Mouse (Mus musculus) kidney, adult 9 months (tissue): ENCODE measurements around the gene Shroom3.
A peak's percentile ranks its signal among the peaks of the same experiment; 100 is the strongest.

Source experiments
- DNase-seq: peaks from one replicate; pipeline ENCODE4 v3.0.0; 2022

The Shroom3 gene

DNA sequence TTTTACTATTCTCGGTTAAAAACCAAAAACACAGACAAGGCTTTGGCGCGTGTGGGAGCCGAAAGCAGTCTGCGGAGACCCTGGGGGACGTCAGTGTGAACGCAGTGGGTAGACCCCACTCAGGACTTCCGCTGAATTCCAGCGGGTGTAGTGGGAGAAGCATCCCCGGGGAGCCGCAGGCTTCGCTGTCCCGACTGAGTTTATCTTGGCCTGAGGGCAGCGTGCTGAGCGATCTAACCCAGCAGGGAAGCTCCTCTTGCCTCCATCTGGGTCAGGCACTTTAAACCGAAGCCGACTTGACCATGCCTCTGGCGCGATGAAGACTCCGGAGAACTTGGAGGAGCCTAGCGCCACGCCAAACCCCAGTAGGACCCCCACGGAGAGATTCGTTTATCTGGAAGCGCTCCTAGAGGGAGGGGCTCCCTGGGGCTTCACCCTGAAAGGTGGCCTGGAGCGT, at the start of gene Shroom3:
Shroom3 (plus strand) TSS at position 85 of the 457 bp plus-strand sequence.
- DNase-seq: peak; percentile 77

DNA sequence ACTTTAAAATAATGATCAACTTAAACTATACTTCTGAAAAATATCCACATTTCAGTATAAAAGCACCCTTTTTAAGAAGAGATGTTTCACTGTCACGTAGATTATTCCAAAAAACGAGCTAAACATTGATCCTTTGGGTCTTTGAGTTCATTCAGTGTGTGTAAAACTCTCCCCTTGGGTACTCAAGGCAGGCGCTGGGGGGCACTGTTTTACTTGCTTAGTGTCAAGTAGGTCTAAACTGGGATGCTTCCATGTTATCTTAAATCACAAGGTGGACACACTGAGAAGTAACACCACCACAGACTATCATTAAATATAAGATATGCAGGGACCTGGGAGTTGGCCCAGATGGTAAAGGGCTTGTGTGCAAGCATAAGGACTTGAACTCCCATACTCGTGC, 49.7 kb upstream of the Shroom3 start:
- no peak for DNase-seq

DNA sequence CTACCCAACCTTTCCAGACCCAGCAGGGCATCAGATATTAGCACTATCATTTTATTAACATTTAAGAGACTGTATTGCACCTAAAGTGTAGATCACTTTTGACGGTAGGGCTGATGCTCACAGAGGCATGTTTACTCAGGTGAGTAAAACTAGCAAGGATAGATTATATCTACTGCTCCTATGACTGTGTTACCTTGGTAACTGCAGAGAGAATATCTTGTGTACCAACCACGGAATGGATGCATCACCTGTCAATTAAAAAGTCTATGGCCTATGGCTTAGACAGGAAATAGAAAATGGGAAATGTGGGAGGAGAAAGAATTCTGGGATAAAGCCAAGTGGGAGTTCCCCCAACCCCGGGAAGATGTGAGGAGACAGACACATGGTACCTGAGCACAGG, 48.3 kb upstream of the Shroom3 start:
- DNase-seq: no peak

GRCm38 (mm10) chr5:92635891-92636290, 47.3 kb upstream of the Shroom3 start:
- DNase-seq: no peak

DNA sequence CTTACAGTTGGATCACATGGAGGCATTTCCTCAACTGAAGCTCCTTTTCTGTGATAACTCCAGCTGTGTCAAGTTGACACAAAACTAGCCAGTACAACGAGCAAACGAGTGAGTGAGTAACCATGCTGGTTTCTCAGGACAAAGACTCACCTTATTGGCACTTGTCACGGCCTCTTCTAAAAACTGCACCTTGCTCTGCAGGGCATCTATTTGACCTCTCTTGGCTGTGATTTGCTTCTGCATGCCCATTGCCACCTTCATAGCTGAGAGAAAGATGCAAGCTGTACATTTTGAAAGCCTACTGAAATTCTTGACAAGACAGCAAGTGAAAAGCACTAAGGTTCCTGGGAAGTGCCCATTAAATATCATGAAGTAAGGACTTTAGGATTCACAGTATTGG, 42.4 kb upstream of the Shroom3 start:
- DNase-seq: peak; percentile 57

GRCm38 (mm10) chr5:92656256-92656655, 27.0 kb upstream of the Shroom3 start:
- peak; percentile 85 for DNase-seq

DNA sequence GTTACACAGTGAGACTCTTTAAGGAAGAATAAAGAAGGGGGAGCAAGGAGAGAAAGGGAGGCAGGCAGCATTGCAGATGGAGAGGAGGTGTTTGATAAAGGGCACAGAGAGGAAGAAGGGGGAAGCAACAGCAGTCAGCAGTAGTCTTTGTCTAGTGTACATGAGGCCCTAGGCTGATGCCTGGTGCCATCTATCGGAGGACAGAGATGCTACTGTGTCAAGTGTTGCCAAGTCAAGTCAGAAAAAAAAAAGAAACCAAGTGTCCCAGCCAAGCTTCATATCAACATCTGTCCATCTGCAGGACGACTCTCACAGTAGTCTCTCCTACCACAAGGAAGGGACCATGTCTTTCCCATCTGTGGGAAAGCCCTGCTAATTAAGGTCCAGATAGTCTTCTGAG, 18.9 kb upstream of the Shroom3 start:
- no peak for DNase-seq

DNA sequence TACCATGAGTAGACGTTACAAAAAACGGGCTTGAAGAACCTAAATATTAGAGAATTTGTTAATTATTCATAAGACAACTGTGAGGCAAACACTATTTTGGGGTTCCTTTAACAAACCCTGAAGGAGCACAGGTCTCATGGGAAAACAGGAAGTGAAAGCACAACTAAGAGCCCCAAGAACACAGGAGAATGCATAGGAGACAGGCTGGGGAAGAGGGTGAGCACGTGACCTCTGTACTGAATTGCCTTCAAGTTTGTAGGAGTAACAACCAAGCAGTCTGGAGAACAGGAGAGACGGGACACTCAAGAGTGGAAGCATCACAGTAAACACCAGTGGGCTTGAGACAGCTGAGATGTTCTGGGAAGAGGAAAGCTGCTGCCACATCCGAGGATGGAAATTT, 16.4 kb upstream of the Shroom3 start:
- DNase-seq: no peak

- peak; percentile 87 for DNase-seq
Observed at GRCm38 (mm10) chr5:92674859-92675573, 8.2 kb upstream of the Shroom3 start, which contains the start of gene Ccdc158. Gene Ccdc158, minus strand, starts transcription at chr5:92675271.

GRCm38 (mm10) chr5:92675574-92675920, 7.7 kb upstream of the Shroom3 start:
- no peak for DNase-seq

- DNase-seq: peak; percentile 74
Observed at GRCm38 (mm10) chr5:92679441-92679840, 3.8 kb upstream of the Shroom3 start.

- DNase-seq: no peak
Observed at GRCm38 (mm10) chr5:92681861-92682260, 1.4 kb upstream of the Shroom3 start.

DNA sequence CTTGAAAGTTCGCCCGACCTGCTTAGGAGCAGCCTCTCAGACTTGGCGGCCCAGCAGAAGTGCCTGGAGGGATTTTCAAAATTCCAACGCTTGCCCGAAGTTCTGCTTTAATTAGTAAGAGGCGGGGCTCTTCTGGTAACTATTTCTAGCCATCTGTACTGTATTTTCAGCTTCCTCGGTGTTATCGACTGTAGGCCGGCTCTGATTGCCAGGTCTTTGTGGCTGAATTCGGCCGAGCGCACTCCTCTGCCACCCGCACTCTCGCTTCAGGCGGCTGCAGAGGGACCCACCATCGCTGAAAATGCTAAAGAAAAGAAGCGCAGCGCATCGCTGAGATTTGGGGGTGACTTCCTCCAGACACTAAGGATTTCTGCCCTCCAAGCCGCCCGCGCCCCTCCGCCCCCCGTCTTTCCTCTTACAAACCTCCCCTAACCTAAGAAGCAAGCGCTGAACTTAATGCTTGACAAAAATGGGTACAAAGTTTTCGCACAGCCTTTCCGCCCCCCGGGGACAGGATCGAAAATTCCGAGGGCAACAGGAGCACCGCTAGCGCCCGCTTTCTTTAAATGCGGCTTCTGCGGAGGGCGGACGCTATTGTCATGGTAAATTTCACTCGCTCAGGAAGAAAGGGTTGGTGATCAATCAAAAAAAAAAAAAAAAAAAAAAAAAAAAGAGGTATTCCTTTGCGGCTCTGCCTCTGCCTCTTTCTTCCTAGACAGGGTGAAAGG, 450 bp upstream of the Shroom3 start:
- DNase-seq: peak; percentile 71

- peak; percentile 77 for DNase-seq
Observed at GRCm38 (mm10) chr5:92683871-92684475, 738 bp downstream of the Shroom3 start.

DNA sequence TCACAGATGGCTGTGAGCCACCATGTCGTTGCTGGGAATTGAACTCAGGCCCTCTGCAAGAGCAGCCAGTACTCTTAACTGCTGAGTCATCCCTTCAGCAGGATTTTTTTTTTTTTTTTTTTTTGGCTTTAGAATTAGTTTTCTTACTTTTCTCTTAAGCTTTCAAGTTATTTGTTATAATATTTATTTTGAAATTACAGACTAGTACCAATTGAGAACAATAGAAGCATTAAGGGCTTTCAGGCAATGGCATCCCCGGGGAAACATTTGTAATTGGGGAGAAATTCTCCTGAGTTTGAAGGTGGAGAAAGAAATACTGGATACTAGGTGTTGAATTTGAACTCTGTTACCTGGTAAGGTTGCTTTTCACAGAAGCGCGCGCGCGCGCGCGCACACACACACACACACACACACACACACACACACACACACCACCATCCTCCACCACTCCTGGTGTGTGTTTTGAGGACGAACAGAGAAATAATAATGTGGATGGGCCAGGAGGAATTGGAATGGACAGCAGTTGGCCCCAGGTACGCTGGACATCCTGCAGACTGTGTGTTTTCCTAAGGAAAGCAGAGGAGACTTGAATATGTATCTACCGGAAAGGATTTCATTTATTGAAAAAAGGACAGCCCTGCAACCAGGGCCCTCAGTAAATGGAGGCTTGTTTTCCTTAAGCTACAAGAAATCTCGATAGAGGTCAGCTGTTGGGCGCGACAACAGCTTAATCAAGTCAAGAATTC, 1.7 kb downstream of the Shroom3 start:
- no peak for DNase-seq

DNA sequence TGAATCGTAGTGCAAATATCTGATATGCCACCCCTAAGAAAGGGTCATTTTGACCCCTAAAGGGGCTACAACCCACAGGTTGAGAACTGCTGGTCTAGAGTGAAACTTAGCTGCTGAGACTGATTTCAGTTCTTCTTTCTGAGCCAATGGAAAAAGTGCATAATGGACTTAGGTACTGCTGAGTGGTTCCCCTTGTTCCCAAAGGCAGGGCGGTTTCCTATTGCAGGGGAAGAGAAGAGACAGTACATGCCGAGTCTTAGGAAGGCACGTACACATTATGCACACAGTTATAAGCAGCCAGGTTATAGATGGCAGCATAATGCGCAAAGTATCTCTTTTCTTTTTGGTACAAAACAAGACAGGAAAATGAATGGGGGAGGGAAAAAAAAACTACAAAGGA, 4.9 kb downstream of the Shroom3 start:
- no peak for DNase-seq

DNA sequence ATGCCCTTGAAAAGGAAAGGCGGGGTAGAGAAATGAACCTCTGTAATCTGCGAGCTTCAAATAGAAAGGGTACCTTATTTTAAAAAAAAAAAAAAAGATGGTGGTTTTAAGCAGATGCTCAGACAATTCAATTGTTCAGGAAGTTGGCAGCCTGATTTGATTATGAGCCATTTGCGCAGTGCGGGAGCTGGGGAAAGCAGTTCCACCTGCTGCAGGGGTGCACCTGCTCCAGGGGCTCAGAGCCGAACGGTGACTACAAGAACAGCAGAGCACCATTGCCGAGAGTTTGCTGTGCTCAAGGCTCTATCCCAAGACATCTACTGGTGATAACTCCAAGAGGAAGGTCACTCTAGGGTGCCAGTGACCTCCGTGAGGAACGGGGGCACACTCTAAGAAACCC, 5.3 kb downstream of the Shroom3 start:
- no peak for DNase-seq

DNA sequence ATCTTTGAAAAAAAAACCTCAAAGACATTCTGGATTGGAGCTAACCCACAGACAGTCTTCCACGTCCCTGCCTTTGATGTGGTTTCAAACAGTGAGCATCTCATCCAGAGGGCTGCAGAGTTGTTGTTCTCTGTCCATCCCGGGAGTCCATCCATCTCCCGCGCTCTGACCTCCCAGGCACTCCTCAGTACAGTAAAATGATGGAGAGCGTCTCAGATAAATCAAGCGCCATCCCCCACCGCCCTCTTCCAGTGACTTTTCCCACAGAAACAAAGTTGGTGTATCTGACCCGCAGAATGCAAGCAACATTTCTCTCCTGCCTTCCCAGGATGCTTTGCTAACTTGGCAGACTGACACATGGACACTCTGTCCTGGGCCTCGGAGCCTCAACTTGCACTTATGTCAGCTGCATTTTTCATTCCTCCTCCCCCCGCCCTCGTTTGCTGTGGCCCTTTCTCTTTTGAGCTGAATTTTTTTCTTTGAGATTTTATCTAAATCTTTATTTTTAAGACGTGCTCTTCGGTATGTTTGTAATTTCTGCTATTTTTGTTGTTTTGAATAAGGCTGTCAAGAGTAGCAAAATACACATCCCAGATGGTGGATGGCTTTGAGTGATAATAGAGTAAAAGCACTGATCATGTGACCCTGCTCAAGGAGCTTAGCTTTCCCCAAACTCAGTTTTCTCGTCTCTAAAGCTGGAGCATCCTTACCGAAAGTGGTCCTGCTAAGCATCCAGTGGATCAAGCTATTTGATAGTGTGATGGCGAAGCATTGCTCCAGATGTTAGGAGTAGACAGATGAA, 9.2 kb downstream of the Shroom3 start:
- no peak for DNase-seq

DNA sequence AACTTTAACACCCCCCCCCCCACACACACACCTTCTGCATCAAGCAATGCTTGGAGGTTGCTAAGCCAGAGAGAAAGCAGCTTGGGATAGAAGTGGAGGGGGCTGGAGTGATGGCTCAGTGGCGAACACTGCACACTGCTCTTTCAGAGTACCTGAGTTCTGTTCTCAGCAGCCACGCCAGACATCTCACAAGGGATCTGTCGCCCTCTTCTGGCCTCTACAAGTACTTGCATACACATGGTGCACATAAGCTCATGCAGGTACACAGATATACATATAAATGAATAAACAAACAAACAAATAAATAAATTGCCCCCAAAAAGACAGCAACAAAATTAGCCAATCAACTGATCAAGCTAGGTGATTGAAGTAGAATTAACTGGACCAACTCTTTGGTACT, 10.5 kb downstream of the Shroom3 start:
- DNase-seq: no peak

GRCm38 (mm10) chr5:92694316-92694995, 11.2 kb downstream of the Shroom3 start:
- no peak for DNase-seq

DNA sequence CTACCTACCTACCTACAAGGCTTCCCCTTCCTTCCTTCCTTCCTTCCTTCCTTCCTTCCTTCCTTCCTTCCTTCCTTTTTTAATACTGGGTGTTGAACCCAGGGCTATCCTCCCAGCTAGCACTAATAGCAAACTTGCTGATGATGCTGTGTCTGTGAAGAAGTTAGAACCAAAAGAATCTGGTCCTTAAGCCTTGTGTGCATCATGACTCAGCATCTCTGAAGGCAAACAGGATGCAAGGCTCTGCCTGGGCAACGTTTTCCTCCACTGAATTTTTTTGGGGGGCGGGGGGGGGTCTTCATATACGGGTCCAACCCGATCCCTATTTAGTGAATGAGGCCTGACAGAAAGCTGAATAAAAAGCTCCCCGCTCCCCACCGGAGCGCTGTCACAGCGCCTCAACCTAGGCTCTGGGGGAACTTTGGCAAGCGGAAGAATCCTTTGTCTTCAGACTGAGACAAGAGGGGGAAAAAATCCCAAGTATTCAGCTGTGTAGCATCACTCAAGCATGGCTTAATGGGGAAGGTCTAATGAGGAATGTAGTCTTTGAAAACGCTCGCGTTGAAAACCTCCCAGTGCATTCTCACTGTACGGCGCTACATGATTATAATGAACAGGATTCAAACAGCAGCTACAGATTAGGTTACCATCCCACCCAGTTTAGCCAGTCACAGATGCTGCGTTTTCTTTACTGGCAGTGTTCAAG, 15.0 kb downstream of the Shroom3 start:
- no peak for DNase-seq
